Mouse (Mus musculus) lung, postnatal 10 days (tissue): ENCODE results near the gene Ern1.
"Not testable (repeated sequence)": the region's sequence is repeated elsewhere in the genome, so short reads cannot be mapped to it uniquely, and the experiment has no call there.

ENCODE experiments used
- DNase-seq: peaks from one replicate; pipeline ENCODE4 v3.0.0; 2021

Gene Ern1

DNA sequence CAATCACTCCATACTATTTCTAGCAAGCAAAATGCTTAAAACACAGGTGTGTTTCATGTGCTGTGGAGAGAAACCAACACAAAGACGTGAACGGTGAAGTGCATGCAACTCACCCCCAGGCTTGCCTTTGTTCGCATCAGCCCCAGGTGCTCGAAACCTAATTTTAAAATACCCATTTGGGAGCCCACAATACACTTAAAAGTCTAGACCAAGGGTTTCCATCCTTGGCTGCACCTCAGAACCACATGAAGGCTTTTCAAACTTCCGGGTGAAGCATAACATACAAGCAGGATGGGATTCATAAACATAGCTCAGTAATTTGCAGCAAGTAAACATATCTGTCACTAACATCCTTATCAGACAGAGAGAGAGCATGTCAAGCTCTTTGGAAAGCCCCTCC lies 57.3 kb downstream of the Ern1 start:
- no peak for DNase-seq

DNA sequence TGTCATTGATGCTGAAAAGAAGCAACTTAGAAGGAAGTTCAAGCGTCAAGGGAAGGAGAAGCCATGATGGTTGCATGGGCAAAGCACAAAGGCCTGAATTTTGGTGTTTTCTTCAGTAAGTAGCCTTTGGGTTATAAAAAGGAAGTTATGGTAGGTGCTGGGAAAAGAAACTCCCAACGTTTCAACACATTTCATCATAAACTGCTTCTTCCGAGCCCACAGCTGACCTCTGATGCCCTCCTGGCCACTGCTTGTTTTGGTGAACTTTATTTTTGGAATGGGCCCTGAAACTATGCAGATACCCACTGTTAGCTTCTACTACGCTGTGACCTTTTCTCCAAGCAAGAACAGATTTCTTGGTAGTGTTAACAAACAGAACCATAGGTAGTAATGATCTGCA lies 58.0 kb downstream of the Ern1 start:
- no peak for DNase-seq

DNA sequence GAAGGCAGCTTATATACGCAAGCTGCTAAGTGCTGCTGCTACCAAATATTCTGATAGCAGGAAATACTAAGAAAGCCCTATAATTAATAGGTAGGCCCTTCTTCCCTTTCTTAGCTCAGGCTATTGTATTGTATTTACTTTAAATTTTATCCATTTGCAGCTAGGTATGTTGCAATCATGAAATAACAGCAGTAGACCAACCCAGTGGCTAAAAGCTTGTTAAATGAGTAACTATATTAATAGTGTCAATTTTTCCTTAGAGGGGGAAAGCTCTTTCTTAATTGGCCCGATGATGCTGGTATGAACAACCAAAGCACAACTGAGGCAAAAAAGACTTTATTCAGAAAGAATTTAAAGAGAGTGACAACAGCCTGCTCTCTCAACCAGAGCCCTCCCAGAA lies 59.1 kb downstream of the Ern1 start:
- no peak for DNase-seq

DNA sequence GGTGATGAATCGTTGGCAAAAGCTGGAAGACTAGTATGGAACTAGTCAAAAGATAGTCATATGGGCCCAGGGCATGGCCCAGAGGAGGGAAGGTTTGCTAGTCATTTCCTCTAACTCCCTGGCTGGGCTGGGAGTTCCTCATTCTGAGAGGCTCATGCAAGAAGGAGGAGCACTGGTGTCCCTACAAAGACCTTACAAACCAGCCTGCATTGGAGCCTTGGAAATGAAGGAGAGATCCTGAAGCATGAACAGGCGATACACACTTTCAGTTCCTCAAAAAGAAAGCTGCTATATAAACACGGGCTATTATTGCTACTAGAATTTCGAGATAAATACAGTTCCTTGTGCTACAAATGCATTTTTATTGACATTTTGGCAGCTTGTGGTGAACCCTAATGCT lies 59.5 kb downstream of the Ern1 start:
- DNase-seq: no peak

DNA sequence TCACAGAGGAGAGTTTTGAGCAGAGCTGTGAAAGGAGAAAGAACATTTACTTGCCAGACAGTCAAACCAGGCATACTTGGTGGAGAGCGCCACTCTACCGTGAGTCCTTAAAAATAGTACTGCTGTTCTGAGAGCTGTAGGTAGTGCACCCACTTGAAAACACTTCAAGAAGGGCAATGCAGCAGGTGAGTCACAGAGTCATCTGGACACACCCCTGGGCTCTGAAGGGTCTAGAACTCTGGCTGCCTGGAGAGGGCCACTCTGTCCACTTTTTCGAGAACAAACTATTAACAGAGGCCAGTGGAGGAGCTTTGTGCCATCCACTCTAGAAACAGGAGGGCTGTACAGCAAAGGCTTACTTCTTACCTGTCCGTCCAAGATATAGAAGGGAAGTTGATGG lies 61.2 kb downstream of the Ern1 start:
- DNase-seq: peak; percentile 67

DNA sequence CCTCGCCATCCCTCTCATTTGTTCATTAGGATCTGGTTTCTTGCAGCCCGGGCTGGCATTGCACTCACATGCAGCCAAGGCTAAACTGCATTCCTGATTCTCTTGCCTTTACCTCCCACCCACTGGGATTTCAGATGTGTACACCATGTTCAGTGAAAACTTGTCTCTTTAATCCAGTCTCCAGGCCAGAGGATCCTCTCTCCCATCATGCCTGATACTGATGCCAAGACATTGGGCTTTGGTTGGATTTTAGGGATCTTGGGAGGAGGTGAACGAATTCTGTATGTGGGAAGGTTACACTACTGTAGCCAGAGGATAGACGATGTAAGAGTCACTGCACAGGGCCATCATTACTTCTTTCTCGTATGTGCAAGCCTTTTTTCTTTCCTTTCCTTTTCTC lies 62.5 kb downstream of the Ern1 start:
- DNase-seq: no peak

DNA sequence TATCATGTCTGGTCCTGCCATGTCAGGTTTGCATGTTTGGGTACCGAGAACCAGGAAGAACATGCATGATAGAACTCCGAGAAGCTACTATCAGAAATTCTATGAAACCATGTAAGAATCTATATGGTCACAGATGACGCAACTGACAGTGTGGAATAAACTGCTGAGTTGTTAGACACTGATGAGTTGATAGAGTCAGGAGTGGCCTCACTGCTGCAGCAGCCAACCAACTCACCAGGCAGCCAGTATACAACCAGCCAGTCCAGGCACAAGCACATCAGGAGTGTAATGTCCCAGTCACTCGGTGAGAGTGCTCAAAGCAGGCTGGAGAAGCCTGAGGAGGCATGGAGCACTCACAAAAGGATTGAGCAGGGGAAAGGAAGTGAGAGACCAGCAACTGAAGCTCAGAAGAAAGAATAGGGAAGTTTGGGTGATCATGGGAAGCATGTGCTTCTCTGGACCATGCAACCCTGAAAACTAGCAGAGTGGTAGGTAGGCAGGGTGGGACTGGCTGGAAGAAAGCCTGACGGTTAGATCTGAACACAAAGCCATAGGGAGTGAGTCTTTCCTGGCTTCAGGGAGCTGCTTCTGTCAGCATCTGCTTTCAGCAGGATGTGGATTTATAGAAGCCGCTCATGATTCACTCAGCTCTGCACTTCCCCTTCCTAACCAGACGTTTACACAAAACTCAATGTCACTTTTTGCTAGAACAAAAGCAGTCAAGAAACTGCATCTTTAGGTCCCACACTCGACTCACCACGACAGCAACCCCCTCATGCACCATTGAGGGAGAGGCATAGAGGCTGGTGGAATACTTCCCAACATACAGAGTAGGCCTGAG lies 68.2 kb downstream of the Ern1 start:
- no peak for DNase-seq

DNA sequence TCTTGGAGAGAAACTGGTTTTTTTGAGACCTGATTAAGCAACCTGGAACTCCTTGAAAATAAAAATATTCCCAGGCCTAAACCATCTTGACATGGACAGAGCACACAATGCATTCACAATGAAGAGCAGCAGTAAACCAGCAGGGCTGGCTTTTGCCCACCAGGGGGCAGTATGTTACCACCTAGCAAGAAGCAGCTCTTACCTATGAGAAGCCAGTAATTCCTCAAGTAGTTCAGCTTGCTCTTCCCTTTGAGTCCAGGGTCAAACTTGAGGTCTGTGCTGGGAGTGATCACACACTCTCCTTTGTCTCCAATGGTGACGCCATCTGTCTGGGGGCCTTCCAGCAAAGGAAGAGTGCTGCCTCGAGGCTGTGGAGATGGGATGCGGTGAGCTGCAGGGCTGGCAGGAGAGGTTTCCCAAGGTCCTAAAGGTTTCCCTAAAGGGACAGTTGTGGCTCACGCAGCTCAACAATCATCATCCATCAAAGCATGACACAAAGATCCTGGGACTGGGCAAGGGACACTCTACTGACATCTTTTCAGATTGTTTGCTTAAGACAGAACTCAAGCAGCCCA lies 68.9 kb downstream of the Ern1 start:
- peak; percentile 88 for DNase-seq

DNA sequence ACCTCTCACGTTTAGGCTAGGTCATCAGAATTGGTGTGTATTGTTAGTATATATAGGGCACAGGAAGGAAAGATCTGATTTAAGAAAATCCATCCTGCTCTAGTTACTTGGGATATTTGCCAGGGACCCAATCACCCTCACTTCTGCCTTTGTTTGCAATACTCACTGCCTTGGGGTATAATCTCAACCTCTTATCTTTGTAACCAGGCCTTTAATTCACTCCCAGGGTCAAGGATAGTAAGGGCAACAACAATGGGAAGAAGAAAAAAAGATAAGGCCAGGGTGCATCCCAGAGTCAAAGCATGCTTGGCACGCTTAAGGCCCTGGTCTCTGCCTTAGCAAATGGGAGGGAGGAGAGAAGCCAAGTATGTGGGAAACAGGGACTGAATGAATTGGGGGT lies 69.8 kb downstream of the Ern1 start:
- no peak for DNase-seq

DNA sequence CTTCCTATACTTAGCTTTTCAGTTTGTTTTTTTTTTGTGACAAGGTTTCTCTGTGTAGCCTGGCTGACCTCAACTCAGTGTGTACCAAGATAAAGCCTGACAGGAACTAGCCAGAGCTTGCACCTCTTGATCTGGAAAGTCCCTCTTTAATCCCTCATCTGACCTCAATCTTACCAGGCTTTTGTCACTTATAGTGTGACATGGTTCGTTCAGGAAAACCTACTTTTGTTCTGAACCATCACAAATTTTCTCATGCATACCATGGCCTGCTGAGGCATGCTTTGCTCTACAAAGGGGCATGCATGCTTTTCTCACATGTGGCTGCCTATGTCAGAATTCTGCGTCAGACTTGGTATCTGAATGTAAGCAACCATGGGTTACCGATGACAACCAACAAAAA lies 71.3 kb downstream of the Ern1 start:
- no peak for DNase-seq

DNA sequence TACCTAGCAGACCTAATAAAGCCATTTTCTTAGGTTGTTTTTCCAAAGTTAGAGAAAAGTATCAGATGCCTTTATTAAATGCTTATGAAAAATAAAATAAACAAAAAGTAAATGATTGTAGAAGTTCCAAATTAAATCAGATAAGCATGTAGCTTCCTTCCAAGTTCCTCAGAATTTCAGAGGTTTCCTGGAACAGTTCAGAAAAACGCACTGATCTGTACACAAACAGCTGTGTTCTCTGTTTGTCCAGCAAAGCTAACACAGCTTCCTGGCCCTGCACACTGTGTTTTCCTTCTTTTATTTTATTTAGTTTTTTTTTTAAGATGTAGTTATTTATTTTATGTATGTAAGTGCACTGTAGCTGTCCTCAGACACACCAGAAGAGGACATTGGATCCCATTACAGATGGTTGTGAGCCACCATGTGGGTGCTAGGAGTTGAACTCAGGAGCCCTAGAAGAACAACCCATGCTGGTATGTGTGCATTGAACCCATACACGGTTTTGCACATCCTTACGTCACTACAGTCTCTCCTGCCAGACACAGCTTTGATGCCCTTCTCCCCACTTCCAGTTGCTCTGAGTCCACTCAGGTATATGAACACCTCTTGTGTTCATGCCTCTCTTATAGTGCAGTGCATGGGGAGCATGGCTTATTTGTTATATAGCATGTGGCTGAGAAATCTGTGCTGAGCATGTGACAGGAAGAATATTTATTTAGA lies 74.9 kb downstream of the Ern1 start:
- no peak for DNase-seq

DNA sequence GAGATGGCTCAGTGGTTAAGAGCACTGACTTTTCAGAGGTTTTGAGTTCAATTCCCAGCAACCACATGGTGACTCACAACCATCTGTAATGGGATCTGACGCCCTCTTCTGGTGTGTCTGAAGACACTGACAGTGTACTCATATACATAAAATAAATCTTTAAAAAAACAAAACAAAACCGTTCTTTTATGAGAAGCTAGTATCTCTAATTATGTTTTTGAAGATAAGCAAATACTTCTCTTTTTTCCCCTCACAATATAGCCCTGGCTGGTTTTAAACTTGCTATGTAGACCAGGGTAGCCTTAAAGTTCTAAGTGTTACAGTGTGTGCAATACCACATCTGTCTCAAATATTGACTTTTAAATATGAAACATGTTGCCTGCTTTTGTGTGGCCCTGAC lies 76.5 kb downstream of the Ern1 start:
- DNase-seq: no peak

DNA sequence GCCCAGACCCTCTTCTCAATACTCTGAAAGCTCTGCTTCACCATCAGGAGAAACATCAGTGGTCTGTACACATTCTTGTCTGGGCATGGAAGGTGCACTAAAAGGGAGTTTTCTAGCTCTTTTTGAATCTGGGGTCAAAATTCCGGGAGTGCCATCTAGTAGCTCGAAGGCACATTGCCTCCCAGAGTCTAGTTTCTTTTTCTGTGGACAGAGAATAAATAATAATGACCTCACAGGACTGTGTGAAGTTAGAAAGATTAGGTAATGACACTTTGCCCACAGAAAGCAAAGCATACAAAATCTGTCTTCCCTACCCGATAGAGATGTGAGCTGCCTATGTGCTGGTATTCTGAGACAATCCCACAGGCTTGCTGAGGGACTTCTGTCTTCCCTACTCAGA lies 77.1 kb downstream of the Ern1 start:
- DNase-seq: no peak

DNA sequence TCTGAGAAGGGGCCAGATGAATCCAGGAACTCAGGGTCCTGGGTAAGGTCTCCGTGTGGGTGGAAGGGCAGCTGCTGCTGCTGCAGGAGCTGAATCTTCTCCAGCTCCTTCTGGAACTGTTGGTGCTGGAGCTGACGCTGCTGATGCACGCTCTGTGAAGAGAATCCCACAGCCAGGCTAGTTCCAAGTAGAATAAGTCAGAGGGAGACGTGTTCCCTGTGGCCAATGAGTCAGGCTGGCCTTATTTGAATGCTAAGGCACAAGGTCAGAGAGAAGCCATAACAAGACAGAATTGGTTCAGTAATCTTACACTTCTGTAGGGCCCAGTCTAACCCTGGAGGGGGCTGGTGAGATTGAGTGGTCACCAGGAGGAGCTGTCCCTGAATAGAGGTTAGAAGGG lies 77.6 kb downstream of the Ern1 start:
- DNase-seq: no peak

DNA sequence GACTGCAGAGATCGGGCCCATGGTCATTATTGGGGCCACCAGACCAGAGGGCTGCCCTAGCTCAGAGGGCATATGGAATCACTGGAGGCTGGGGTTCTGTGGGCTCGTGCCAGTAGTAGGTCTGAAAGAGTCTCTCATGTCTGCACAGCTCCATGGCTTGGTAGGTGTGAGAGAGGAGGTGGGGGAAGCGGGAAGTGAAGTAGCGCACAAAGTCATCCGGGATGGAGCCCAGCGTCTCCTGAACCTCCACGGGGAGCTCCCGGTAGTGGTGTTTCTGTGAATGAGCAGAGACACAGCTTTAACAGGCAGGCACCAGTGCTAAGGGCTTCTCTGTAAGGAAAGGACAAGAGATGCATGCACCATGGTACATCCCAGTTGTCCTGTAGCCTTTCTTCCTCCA lies 89.2 kb downstream of the Ern1 start:
- DNase-seq: no peak

DNA sequence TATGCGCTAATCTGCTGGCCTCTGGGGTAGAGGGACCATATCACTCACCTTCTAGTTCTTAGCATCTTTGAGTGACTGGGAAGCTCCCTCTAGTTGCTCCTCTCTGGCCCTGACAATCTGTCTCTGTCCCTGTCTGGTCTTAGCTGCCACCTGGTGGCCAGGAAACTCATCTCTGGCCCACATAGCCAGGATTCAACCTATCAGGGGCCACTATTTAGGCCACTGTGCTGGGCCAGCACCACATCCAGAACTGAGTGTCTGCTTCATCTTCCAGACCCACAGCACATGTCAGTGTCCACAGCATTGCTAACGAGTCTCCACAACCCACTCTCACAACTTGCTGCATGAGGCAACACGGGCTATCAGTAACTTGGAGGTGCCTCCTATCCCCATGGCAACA lies 90.0 kb downstream of the Ern1 start:
- no peak for DNase-seq

DNA sequence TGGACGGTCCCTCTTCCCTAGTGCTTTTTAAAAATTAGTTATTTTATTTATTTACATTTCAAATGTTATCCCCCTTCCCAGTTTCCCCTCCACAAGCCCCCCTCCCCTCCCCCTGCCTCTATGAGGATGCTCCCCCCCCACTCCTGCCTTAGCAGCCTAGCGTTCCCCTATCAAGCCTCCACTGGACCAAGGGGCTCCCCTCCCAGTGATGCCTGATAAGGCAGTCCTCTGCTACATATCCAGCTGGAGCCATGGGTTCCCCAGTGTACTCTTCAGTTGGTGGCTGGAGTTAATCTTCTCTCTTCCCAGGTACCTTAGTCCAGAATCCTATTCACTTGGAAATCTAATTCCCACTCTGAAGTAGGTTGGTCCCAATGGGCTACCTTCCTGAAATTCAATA lies 93.6 kb downstream of the Ern1 start:
- DNase-seq: not testable (repeated sequence)

DNA sequence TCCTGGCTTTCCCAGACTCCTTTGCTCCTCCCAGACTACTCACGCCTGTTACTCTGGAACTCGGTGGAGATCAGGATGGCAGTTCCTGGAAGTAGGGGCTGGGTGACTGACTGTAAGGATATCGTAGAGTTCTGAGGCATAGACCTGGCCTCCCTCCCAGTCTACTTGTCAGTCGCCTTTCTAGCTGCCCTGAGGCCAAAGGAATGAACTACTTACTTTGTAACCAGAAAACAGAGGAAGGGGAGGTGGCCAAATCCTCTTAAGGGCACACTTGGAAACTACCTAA lies 94.4 kb downstream of the Ern1 start:
- DNase-seq: no peak

DNA sequence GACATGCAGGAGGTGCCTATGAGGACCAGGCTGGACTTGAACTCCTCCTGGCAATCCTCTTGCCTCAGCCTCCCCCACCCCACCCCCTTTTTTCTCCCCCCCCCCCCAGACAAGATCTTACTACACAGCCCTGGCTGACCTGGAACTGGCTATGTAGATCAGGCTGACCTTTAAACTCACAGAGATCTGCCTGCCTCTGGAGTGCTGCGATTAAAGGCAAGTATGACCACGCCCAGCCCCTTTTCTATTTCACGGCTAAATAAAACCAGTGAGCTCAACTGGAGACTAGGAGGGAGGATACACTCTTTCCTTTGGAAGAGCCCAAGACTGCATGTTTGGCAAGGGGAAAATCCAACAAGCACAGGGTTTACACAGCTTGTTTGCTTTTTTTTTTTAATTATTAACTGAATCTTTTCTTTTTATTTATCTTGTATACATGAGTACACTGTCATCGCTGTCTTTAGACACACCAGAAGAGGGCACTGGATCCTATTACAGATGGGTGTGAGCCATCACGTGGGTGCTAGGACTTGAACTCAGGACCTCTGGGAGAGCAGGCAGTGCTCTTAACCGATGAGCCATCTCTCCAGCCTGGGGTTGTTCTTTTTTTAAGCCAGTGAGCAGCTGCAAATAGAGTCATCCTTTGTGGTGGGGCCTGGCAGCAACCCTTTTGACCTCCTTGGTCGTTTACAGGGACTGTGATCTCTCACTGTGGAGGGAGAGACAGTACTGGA lies 94.9 kb downstream of the Ern1 start:
- DNase-seq: no peak

DNA sequence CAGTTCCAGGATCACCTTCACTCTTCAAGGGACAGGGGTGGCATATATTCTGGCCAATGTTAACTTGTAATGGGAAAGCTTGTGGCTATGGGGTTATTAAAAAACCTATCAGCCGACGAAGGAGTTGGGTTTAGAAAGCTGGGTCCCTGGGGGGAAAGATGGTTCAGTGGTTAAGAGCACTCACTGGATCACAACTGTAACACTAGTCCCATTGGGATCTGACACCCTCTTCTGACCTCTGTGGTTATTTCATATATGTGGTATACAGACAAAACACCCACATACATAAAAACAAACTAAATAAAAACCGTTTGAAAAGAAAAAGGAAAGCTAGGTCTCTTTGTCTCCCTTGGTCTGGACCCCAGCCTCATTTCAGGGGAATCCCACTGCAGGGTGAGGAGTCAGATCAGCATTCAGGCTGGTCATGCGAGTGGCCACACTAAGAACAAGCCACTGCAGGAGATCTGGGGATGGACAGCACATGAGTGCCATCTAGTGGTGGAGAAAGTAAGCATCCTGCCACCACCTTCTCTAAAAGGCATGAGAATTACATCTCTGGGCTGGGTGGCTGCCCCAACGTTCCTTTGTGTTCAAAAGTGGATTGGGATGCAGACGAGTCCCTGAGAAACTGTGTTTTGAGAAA lies 96.0 kb downstream of the Ern1 start:
- peak; percentile 85 for DNase-seq

DNA sequence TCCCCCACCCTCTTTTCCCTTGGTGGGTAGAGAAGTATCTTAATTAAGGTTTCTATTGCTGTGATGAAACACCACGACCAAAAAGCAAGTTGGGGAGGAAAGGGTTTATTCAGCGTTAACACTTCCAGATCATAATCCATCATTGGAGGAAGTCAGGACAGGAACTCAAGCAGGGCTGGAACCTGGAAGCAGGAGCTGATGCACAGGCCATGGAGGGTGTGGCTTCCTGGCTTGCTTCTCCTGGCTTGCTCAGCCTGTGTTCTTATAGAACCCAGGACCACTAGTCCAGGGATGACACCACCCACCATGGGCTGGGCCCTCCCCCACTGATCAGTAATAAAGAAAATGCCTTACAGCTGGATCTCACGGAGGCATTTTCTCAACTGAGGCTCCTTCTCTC lies 96.9 kb downstream of the Ern1 start:
- DNase-seq: peak; percentile 66

DNA sequence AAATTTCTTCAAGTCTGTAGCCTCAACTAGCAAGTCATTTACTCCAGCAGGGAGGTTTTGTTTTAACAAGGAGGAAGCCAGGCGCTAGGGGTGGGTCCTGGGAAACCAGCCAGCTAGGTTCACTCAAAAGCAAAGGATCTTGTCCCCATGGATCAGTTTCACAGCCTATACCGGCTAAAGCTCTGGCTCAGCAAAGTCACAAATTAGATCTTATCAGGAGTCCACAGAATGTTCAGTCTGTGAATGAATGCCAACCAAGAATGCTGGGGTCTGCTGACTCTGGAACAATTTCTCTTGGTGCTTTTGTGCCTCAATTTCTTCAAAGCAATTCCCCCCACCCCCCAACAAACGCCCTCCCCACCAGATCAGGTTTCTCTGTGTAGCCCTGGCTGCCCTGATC lies 98.0 kb downstream of the Ern1 start:
- peak; percentile 68 for DNase-seq

DNA sequence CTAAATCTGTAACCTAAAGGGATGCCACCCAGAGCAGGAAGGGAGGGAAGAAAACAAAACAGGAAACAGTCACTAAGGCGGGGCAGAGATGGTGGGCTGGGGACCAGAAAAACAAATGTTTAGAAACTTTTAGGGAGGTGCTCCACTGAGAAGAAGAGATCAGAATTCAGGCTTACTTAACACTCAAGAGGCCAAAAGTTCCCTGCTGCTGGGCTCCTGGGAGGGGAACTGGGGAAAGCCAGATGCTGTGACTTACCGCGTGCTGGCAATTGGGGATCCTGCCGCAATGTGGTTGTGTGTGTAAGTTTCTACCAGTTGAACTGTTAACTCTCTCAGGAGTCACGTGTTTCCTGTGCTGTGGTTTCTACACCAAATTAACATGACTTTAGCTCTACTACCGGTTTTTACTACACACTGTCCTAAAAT lies 99.8 kb downstream of the Ern1 start, which contains the start of gene Icam2:
TSS of gene Icam2 (minus strand) at position 285 of the 426 bp plus-strand sequence.
- DNase-seq: peak; percentile 57
